Mouse (Mus musculus) kidney, postnatal 0 days (tissue): ENCODE data around the gene Slc22a23. TPM values are rescaled to one million over a fixed set of nuclear protein-coding genes. Genes with fewer than 3 reads are reported as not detected.
A peak's percentile ranks its signal among the peaks of the same experiment; 100 is the strongest.

ENCODE experiments used
- ATAC-seq: fragments of 200-750 bp; cut with Nextera tagmentation; replicated peaks from 2 replicates; pipeline ENCODE4 v1.8.0; 2017; ENCODE audit warnings: low read depth, moderate number of reproducible peaks, moderate TSS enrichment, moderate library complexity; ENCODE audit not compliant: low FRiP score
- DNase-seq: peaks from one replicate; pipeline ENCODE4 v3.0.0-alpha.2; 2016; ENCODE audit warnings: low spot score
- H3K27ac ChIP-seq: fragments of 300-500 bp; sonication (generic); 2 replicates; pipeline ENCODE4 v1.5.1; 2014; ENCODE audit warnings: mild to moderate bottlenecking
- H3K27me3 ChIP-seq: fragments of 300-500 bp; sonication (generic); 2 replicates; pipeline ENCODE4 v1.6.1; 2014; ENCODE audit warnings: low read length, mixed read lengths; ENCODE audit not compliant: insufficient read depth
- H3K36me3 ChIP-seq: fragments of 300-500 bp; sonication (generic); 2 replicates; pipeline ENCODE4 v1.6.1; 2014; ENCODE audit warnings: low read length, mixed read lengths; ENCODE audit not compliant: insufficient read depth
- H3K4me1 ChIP-seq: fragments of 300-500 bp; sonication (generic); replicated peaks from 2 replicates; pipeline ENCODE4 v1.6.1; 2014; ENCODE audit warnings: antibody characterized with exemption, low read length, mixed read lengths; ENCODE audit not compliant: insufficient read depth
- H3K4me2 ChIP-seq: fragments of 300-500 bp; sonication (generic); 2 replicates; pipeline ENCODE4 v1.6.1; 2014; ENCODE audit warnings: mild to moderate bottlenecking, low read length, moderate library complexity, mixed read lengths
- H3K4me3 ChIP-seq: fragments of 300-500 bp; sonication (generic); replicated peaks from 2 replicates; pipeline ENCODE4 v1.5.1; 2014; ENCODE audit warnings: low read depth, low read length
- H3K9ac ChIP-seq: fragments of 300-500 bp; sonication (generic); 2 replicates; pipeline ENCODE4 v1.6.1; 2014; ENCODE audit warnings: low read depth, low read length
- H3K9me3 ChIP-seq: fragments of 300-500 bp; sonication (generic); replicated peaks from 2 replicates; pipeline ENCODE4 v1.6.1; 2016; ENCODE audit warnings: low read length, inconsistent platforms, mixed read lengths
- CTCF ChIP-seq: IDR thresholded peaks from 2 replicates; pipeline ENCODE4 v1.5.1; 2016; ENCODE audit warnings: antibody characterized with exemption, low read depth, mild to moderate bottlenecking, moderate library complexity
- WGBS: fragments of 180-500 bp; shearing (Covaris S2); extraction: QIAGEN DNeasy Blood & Tissue Kit; methylation state at CpG from one replicate; pipeline ENCODE4 v1.1.7; 2014; 5-methylcytosine and 5-hydroxymethylcytosine counted together
- polyA plus RNA-seq: library from polyadenylated mRNA; unstranded; fragments of >200 nt; fragmentation: Nextera tagmentation; extraction: Ambion mirVana; gene quantifications from 2 replicates; pipeline ENCODE4 v1.2.1, GENCODE M21; 2015

Gene Slc22a23
- polyA plus RNA-seq, 1 experiment from 2014 or later = 4.3 TPM

DNA sequence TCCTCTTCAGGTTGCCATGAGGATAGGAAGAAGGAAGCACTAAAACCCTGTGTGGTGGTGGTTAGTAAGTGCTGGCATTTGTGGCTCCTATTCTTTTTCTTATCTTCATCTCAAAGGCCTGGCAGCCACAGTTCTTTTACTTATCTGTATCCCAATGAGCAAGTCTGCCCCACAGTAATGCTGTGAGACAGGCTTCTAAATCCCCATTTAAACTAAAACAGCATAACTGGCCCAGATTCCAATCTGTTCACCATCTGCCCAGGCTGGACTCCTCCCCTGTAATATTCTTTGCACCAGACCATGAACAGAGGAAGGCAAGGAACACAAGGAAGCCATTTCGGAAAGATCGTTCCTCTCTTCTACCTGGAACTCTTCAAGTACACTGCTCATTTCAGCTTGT is 70.6 kb downstream of the Slc22a23 start:
- ATAC-seq (no peak), DNase-seq (no peak)
- no peak overlapping the region for H3K9ac ChIP-seq
- no peak for TF ChIP-seq CTCF
- H3K4me3 ChIP-seq = no peak overlapping the region
- H3K27ac ChIP-seq = no peak overlapping the region
- H3K4me1 ChIP-seq = peaks cover 11% of the 10 kb centered on the region
- H3K9me3 ChIP-seq = no peaks in the 10 kb centered on the region
- WGBS = 96% methylated on average over 2 of the region's 2 CpGs
- H3K27me3 ChIP-seq = no peaks in the 10 kb centered on the region
- no peaks in the 10 kb centered on the region for H3K36me3 ChIP-seq
- no peak overlapping the region for H3K4me2 ChIP-seq

DNA sequence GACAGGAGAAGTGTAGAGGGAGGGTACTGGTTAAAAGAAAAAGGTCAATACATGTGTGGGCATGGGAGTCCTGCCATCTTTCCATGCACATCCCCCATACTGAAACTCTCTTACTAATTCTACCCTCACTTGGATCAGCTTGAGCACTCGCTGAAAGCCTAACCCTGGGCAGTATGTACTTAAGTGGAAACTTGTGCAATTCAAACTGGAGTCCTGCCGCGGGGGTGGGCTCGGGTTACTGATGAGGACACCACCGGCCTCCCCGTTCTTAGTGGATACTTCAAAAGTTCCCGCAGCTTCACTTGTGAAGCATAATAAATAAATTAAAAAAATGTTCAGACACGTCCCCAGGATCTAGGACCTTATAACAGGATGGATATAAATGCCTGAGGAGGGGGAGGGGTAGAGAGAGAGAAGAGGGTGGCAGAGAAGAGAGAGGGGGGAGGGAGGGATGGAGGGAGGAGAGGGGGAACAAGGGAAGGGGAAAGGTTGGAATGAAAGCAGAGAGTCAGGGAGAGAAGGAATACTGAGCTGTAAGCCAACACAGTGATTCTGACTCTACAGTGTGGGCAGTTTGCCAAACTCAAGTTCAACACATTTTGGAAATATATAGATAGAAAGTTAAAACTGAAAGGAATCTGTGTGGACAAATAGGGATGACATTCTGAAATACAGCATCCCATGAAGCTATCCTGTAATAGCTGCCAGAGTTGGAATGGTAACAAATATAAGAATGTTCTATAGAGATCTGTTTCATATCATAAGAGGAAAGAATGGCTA is 72.5 kb downstream of the Slc22a23 start:
- H3K4me1 ChIP-seq = peaks cover 8% of the 10 kb centered on the region; the same call in 1 of the 2 replicates
- H3K36me3 ChIP-seq = no peaks in the 10 kb centered on the region
- H3K9ac ChIP-seq = no peak overlapping the region
- H3K27me3 ChIP-seq = no peaks in the 10 kb centered on the region
- DNase-seq (no peak), ATAC-seq (no peak)
- H3K4me2 ChIP-seq = no peak overlapping the region
- no peak overlapping the region for H3K27ac ChIP-seq
- H3K9me3 ChIP-seq = no peaks in the 10 kb centered on the region
- 21% methylated on average over 8 of the region's 8 CpGs for WGBS
- TF ChIP-seq CTCF = no peak
- H3K4me3 ChIP-seq = no peak overlapping the region

DNA sequence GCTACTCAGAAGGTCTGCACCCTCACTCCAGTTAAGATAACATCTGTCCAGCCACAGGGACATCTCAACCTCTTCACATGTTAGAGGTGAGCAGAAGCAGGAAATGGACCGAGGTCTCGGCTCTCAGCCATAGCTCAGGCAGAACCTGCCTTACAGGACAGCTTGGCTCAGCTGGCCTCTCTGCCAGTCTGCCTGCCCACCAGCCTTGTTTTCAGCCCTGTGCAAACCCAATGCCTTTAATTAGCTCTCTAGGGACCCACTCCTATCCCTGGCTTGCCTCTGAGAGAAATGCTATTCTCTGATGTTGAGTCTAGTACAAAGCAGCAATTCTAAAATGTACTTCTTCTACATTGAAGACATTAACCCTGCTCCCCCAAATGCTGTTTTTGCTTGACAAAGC is 73.3 kb downstream of the Slc22a23 start:
- TF ChIP-seq CTCF = no peak
- Histone ChIP-seq H3K36me3 (no peaks in the 10 kb centered on the region), H3K4me2 (no peak overlapping the region), H3K9ac (no peak overlapping the region), H3K9me3 (no peaks in the 10 kb centered on the region), H3K4me1 (peaks cover 8% of the 10 kb centered on the region; the same call in 1 of the 2 replicates), H3K4me3 (no peak overlapping the region), H3K27me3 (no peaks in the 10 kb centered on the region), H3K27ac (no peak overlapping the region)
- DNase-seq = no peak
- no peak for ATAC-seq
- 60% methylated on average over 2 of the region's 2 CpGs for WGBS

DNA sequence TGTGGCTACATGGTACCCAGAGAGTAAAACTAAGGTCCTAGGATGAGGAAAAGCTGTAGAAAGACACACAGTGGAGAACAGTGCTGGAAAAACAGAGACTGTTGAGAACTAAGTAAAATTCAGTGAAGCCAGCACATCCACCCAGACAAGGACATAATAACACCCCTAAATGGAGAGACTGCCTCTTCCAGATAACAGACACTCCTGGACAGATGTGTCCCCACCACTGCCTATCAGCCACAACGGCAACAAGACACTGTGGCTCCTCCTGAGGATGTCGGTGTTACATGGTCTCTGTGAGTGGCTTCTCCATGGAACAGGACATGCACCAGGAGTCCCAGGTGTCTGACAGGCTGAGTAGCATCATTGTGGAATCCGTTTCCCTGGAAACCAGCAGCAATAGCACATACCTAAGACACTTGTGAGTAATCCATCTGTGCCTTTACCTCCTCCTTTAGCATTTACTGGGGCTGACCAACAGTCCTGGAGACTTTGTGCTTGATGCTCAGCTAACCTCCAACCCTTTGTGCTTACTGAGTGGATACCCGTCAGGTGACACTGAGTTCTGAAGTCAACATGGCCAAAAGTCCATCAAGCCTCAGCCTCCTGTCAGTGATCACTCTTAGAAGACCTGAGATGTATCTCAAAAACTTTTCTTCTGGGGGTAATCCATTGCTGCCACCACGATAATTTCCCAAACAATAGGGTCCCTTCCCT is 73.9 kb downstream of the Slc22a23 start:
- 79% methylated on average over 5 of the region's 5 CpGs for WGBS
- no peaks in the 10 kb centered on the region for H3K27me3 ChIP-seq
- no peak for DNase-seq
- no peak overlapping the region for H3K4me2 ChIP-seq
- TF ChIP-seq CTCF = no peak
- H3K27ac ChIP-seq = no peak overlapping the region
- ATAC-seq = peak; percentile 55; the same call in 1 of the 2 replicates
- no peak overlapping the region for H3K9ac ChIP-seq
- H3K9me3 ChIP-seq = no peaks in the 10 kb centered on the region
- peaks cover 8% of the 10 kb centered on the region; the same call in 1 of the 2 replicates for H3K4me1 ChIP-seq
- H3K36me3 ChIP-seq = no peaks in the 10 kb centered on the region
- no peak overlapping the region for H3K4me3 ChIP-seq

DNA sequence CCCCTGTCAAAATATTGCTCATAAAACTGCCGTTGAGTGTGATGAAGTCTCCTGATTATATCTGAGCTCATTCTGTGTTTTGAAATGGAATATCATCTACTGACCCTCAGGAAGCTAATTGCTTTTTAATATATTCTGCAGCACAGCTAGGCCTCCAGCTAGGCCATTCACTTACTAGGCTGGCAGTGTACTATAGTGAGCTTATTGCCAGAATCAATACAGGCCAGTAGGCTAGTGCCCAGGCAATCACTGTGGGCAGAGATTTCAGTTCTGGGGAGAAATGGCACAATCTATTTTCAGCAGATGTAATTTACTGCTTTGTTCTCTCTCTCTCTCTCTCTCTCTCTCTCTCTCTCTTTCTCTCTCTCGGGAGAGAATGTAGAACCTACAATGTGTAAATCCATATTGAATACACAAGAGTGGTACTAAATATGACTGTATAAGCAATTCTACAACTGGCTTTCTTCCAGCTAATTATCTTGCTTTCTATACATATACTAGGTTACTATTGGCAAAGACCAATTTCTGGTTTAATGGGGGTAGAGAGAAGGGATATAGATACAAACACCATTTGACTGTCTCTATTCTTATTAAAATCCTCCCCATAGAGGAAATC is 75.5 kb downstream of the Slc22a23 start:
- WGBS = 87% methylated on average over 2 of the region's 2 CpGs
- Histone ChIP-seq H3K9me3 (no peaks in the 10 kb centered on the region), H3K9ac (no peak overlapping the region), H3K4me2 (no peak overlapping the region), H3K4me3 (no peak overlapping the region), H3K27ac (no peak overlapping the region), H3K36me3 (no peaks in the 10 kb centered on the region), H3K27me3 (no peaks in the 10 kb centered on the region), H3K4me1 (peaks cover 13% of the 10 kb centered on the region; the same call in 1 of the 2 replicates)
- TF ChIP-seq CTCF = no peak
- ATAC-seq (no peak), DNase-seq (no peak)

DNA sequence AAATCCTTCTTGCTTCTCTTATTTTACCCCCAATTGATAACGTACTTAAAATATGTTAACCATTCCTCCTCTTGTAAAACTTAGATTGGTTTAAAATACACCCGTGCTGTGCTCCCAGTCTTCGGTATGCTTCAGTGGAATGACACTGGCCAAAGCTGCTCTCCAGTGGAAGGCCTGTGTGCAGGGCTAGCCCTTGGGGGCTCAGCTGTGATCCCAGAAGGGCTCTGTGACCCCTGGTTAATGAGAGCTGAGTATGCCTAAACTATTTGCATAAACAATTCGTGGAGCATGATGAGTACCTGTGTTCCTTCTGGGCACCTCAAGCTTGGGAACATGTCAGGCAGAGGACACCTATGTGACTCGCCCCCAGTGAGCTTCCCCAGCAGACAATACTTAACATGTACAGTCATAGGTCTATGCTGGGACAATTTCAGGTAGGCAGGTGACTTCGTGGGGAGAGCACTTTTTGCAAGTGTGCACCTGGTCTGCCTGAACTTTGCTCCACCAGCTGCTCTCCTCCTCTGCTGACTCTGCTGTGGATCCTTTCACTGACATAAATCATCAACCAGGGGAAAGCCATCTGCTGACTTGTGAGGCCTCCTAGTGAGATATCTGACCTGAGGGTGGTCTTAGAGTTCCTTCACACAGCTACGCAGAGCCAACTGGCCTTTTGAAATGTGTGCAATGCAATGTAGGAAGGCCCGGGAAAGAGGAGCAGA is 77.9 kb downstream of the Slc22a23 start:
- H3K27me3 ChIP-seq = no peaks in the 10 kb centered on the region
- 61% methylated on average over 8 of the region's 8 CpGs for WGBS
- peaks cover 11% of the 10 kb centered on the region; the same call in 1 of the 2 replicates for H3K4me1 ChIP-seq
- H3K9me3 ChIP-seq = no peaks in the 10 kb centered on the region
- H3K4me2 ChIP-seq = no peak overlapping the region
- no peaks in the 10 kb centered on the region for H3K36me3 ChIP-seq
- H3K27ac ChIP-seq = 0 out of 2 replicates have a peak overlapping the region, but pooled peaks have one; percentile 72
- no peak overlapping the region for H3K9ac ChIP-seq
- DNase-seq (no peak), ATAC-seq (peak; percentile 84)
- H3K4me3 ChIP-seq = no peak overlapping the region
- TF ChIP-seq CTCF = no peak
